14 mouse cellular contexts compared by ENCODE assay signal in the genomic region with DNA sequence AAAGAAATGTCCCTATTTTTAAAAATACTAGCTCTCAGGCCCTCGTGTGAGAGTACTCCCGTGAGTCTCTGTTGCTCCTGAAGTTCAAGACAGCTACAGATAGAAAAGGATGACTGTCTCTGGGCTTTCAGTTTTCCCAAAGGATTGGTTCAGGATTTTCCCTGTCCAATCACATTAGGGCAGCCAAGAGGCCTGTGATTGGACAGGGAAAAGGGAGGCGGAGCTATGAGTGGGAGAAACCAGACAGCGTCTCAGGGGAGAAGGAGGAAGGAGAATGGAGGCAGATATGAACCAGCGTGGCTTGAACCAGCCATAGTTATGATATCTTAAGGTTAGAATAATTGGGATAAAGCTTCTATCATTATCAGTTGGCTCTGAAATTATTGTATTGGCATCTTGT. TPM values are rescaled to one million over a fixed set of nuclear protein-coding genes. Genes with fewer than 3 reads are reported as not detected.
DNase-seq lines count a peak whose midpoint lies in the region.
"Had no signal": no experiment of that assay in that cellular context is flagged by ENCODE, and none has a peak within 500 bp of the region (broad histone marks: within the 10 kb centered on the region; RNA-seq: fewer than 3 reads in every experiment).

No protein-coding gene starts in this region.

- DNase-seq in lung, postnatal 10 days: peak; percentile 2
- no peak for DNase-seq in lung, postnatal 4 days
- DNase-seq in ES-CJ7 (ENCODE audit: low read depth, low spot score) (peak; percentile 64), ZHBTc4 (ENCODE audit: low read depth, low spot score) (peak; percentile 83)
- no peak for DNase-seq in cerebellum, postnatal 4 days (ENCODE audit: low spot score in 2 of 2)
- DNase-seq in layer of hippocampus, postnatal 14 days (ENCODE audit: low spot score in 2 of 2): no peak
- no peak for DNase-seq in right cerebral cortex, postnatal 36 days (ENCODE audit: low spot score in 2 of 2)
- DNase-seq: adrenal gland, postnatal 10 days; cerebellum, adult 11-12 months; cerebellum, adult 9-10 months; cerebellum, postnatal 25 days; gastrocnemius, postnatal 10 days; heart, adult 2 months; heart, postnatal 14 days had no signal

RNA-seq across cellular contexts. Expression of a gene that starts 37.5 kb away (rescaled TPM):
- 10 to 100 TPM; 80.3 to 82.6 TPM for total RNA-seq in layer of hippocampus, postnatal 14 days (2021)

RNA-seq across cellular contexts. Expression of a gene that starts 59.1 kb away (rescaled TPM):
- 10 to 100 TPM in 1 of 2 experiments, 1 to 10 TPM in 1; 7.9 to 10.4 TPM for total RNA-seq in layer of hippocampus, postnatal 14 days (2021)

Comparison
In these comparisons a context has a peak if more than half of its experiments do, and no peak if none do; other contexts are left out.
1. DNase-seq: peak in lung, postnatal 10 days (single experiment), ES-CJ7 (single experiment) and ZHBTc4 (single experiment); none in lung, postnatal 4 days (0 of 2), cerebellum, postnatal 4 days (0 of 2), layer of hippocampus, postnatal 14 days (0 of 2) and right cerebral cortex, postnatal 36 days (0 of 2).